Mouse (Mus musculus): ENCODE results near the gene Ubb. TPM values are rescaled to one million over a fixed set of nuclear protein-coding genes. Genes with fewer than 3 reads are reported as not detected.

Ubb gene
- polyA plus RNA-seq, 1 experiment, result 1,633 TPM

DNA sequence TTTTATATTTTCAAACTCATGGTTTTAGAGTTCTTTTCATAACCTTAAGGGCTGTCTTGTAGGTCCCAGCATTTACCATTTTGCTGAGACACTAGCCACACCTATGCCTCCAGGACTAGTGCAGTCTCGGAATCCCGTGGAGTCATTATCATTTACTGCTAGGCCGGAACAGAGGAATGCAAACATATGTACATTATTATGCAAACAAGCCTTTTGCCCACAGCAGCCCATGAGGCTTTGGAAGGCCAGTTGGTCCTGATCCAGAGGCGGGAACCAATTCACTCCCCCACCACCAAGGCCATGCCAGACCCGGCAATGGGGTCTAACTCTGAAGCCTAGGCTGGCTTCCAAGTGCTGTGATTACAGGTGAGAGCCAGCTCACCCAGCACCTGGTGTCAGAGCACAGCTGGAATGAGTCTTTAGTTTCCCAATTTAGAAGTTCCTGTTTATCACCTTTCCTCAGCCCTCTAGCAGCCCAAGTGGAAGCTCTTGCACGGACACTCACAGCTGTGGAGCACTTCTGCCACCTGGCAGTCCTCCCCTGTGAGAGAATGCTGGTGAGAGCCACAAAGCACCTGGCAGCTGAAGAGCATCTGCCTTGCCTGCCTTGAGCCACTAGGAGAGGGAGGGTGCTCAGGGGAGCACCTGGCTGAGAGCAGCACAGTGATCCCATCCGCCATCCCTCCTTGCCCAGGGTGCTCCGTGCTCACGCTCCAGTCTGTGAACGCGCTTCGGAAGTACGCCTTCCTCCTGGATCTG lies 39.3 kb upstream of the Ubb start:
- no peaks in the 10 kb centered on the region for H3K36me3 ChIP-seq (ENCODE audit: control insufficient read depth, insufficient read depth)
- H3K79me2 ChIP-seq (ENCODE audit: control insufficient read depth, insufficient read depth), result no peaks in the 10 kb centered on the region
- no peaks in the 10 kb centered on the region for H3K27me3 ChIP-seq (ENCODE audit: control insufficient read depth, insufficient read depth, insufficient read length)
- no peak overlapping the region for H3ac ChIP-seq (ENCODE audit: control insufficient read depth, insufficient read length, low read depth)
- no peak overlapping the region for H3K4me3 ChIP-seq (ENCODE audit: insufficient read depth, poor library complexity, severe bottlenecking)
- TF ChIP-seq CEBPB (IDR thresholded peaks at IDR 0.05; ENCODE audit: low read depth) (no peak), MYOG (IDR thresholded peaks at IDR 0.05; ENCODE audit: control insufficient read depth, extremely low read depth, insufficient read length) (no peak), USF1 (IDR thresholded peaks at IDR 0.05; ENCODE audit: low read depth) (no peak), MAX (IDR thresholded peaks at IDR 0.05) (no peak)
- no peaks in the 10 kb centered on the region for H3K79me3 ChIP-seq (ENCODE audit: low read depth)

DNA sequence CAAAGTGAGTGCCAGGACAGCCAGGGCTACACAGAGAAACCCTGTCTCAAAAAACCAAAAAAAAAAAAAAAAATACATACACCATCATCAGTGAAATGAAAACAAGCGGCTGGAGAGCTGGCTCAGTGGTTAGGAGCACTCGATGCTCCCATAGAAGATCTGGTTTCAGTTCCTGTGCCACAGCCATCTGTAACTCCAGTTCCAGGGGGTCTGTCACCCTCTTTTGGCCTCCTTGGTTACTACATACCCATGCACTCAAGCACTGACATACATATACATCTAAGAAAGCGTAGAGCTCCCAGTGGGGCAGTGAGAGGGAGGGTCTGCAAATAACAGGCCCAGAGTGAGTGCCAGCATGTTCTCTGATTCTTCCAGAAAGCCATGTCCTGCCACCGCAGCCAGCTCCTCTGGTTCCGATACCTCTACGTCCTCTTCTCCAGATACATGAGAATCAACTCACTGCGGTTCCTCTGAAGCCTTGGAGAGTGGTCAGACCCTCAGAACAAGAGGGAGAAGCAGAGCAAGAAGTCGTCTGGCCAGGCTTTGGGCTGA lies 38.4 kb upstream of the Ubb start:
- H3ac ChIP-seq (ENCODE audit: control insufficient read depth, insufficient read length, low read depth), result no peak overlapping the region
- no peaks in the 10 kb centered on the region for H3K79me2 ChIP-seq (ENCODE audit: control insufficient read depth, insufficient read depth)
- H3K79me3 ChIP-seq (ENCODE audit: low read depth), result no peaks in the 10 kb centered on the region
- no peak overlapping the region for H3K4me3 ChIP-seq (ENCODE audit: insufficient read depth, poor library complexity, severe bottlenecking)
- no peaks in the 10 kb centered on the region for H3K27me3 ChIP-seq (ENCODE audit: control insufficient read depth, insufficient read depth, insufficient read length)
- TF ChIP-seq FOSL1 (IDR thresholded peaks at IDR 0.05; ENCODE audit: insufficient read depth, low read length, poor library complexity, severe bottlenecking) (no peak), CTCF (IDR thresholded peaks at IDR 0.05; ENCODE audit: control insufficient read depth, insufficient read depth, insufficient read length) (no peak), CEBPB (IDR thresholded peaks at IDR 0.05; ENCODE audit: low read depth) (no peak), MAX (IDR thresholded peaks at IDR 0.05) (no peak), USF1 (IDR thresholded peaks at IDR 0.05; ENCODE audit: low read depth) (no peak), MYOD1 (IDR thresholded peaks at IDR 0.05; ENCODE audit: control insufficient read depth, insufficient read length, low read depth) (no peak), MYOG (IDR thresholded peaks at IDR 0.05; ENCODE audit: control insufficient read depth, extremely low read depth, insufficient read length) (no peak)
- no peaks in the 10 kb centered on the region for H3K36me3 ChIP-seq (ENCODE audit: control insufficient read depth, insufficient read depth)

DNA sequence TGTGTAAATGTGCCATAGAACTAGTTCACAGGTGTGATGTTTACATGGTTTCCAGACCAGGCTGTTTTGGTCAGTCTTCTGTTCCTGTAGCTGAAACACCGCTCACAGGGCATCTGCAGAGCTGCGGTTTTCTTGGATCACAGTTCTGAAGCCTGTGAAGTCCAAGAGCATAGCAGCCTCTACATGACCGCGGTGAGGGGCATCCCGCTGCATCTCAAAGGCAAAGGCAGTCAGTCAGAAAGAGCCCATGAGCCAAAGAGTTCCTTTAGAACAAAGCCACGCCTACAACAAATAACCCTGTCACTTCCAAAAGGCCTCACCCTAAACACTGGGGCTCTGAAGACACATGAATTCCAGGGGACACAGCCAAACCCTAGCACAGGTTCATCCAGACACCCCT lies 37.7 kb upstream of the Ubb start:
- Histone ChIP-seq H3K4me3 (ENCODE audit: insufficient read depth, poor library complexity, severe bottlenecking) (no peak overlapping the region), H3ac (ENCODE audit: control insufficient read depth, insufficient read length, low read depth) (no peak overlapping the region), H3K36me3 (ENCODE audit: control insufficient read depth, insufficient read depth) (no peaks in the 10 kb centered on the region), H3K79me2 (ENCODE audit: control insufficient read depth, insufficient read depth) (no peaks in the 10 kb centered on the region), H3K79me3 (ENCODE audit: low read depth) (no peaks in the 10 kb centered on the region), H3K27me3 (ENCODE audit: control insufficient read depth, insufficient read depth, insufficient read length) (no peaks in the 10 kb centered on the region)
- TF ChIP-seq USF1 (IDR thresholded peaks at IDR 0.05; ENCODE audit: low read depth) (no peak), CEBPB (IDR thresholded peaks at IDR 0.05; ENCODE audit: low read depth) (no peak), MYOD1 (IDR thresholded peaks at IDR 0.05; ENCODE audit: control insufficient read depth, insufficient read length, low read depth) (no peak), FOSL1 (IDR thresholded peaks at IDR 0.05; ENCODE audit: insufficient read depth, low read length, poor library complexity, severe bottlenecking) (no peak), CTCF (IDR thresholded peaks at IDR 0.05; ENCODE audit: control insufficient read depth, insufficient read depth, insufficient read length) (no peak), MAX (IDR thresholded peaks at IDR 0.05) (no peak), MYOG (IDR thresholded peaks at IDR 0.05; ENCODE audit: control insufficient read depth, extremely low read depth, insufficient read length) (no peak)

DNA sequence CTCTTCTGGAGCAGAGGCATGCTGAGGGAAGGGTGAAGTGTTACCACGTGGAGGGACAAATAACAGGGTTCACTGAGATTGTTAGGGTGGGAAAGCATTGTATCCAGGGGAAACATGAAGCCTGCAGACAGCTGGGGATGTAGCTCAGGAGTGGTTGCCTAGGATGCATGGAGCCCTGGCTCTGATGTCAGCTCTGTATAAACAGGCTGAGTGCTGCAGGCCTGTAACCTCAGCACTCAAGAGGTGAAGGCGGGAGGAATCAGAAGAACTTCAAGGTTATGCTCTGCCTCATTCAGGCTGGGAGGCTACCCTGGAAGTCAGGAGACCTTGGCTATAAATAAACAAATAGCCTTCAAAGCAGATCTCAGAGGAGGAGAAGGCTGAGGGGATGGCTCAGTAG lies 32.0 kb upstream of the Ubb start:
- no peak overlapping the region for H3K4me3 ChIP-seq (ENCODE audit: insufficient read depth, poor library complexity, severe bottlenecking)

DNA sequence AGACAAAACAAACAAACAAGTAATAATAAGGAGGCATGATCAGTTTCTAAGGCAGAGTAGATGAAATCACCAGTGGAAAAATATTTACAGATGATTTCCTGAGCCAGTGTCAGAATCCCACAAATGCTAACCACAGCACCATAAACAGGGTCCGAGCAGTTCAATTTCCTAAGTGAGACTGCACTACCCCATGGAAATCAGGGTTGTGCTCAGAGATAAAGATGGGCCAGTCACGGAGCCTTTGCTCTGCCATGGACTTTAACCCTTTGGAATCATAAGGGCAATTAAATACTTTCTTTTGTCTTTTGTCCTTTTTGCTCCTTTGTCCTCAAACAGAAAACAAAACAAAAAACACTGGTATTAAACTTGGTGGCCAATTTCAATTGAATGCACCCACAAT lies 28.7 kb upstream of the Ubb start:
- no peak overlapping the region for H3ac ChIP-seq (ENCODE audit: control insufficient read depth, insufficient read length, low read depth)
- TF ChIP-seq CTCF (IDR thresholded peaks at IDR 0.05; ENCODE audit: control insufficient read depth, insufficient read depth, insufficient read length) (no peak), FOSL1 (IDR thresholded peaks at IDR 0.05; ENCODE audit: insufficient read depth, low read length, poor library complexity, severe bottlenecking) (no peak), MYOD1 (IDR thresholded peaks at IDR 0.05; ENCODE audit: control insufficient read depth, insufficient read length, low read depth) (no peak), CEBPB (IDR thresholded peaks at IDR 0.05; ENCODE audit: low read depth) (no peak), MAX (IDR thresholded peaks at IDR 0.05) (no peak)

More for the DNA sequence above, 32.0 kb upstream of the Ubb start:
- TF ChIP-seq MAX (IDR thresholded peaks at IDR 0.05) (no peak), CEBPB (IDR thresholded peaks at IDR 0.05; ENCODE audit: low read depth) (no peak), MYOD1 (IDR thresholded peaks at IDR 0.05; ENCODE audit: control insufficient read depth, insufficient read length, low read depth) (no peak), MYOG (IDR thresholded peaks at IDR 0.05; ENCODE audit: control insufficient read depth, extremely low read depth, insufficient read length) (no peak), USF1 (IDR thresholded peaks at IDR 0.05; ENCODE audit: low read depth) (no peak), FOSL1 (IDR thresholded peaks at IDR 0.05; ENCODE audit: insufficient read depth, low read length, poor library complexity, severe bottlenecking) (no peak), CTCF (IDR thresholded peaks at IDR 0.05; ENCODE audit: control insufficient read depth, insufficient read depth, insufficient read length) (no peak)
- Histone ChIP-seq H3K79me3 (ENCODE audit: low read depth) (peaks cover 1% of the 10 kb centered on the region), H3K79me2 (ENCODE audit: control insufficient read depth, insufficient read depth) (no peaks in the 10 kb centered on the region), H3ac (ENCODE audit: control insufficient read depth, insufficient read length, low read depth) (no peak overlapping the region), H3K36me3 (ENCODE audit: control insufficient read depth, insufficient read depth) (no peaks in the 10 kb centered on the region), H3K27me3 (ENCODE audit: control insufficient read depth, insufficient read depth, insufficient read length) (no peaks in the 10 kb centered on the region)

More for the DNA sequence above, 28.7 kb upstream of the Ubb start:
- Histone ChIP-seq H3K27me3 (ENCODE audit: control insufficient read depth, insufficient read depth, insufficient read length) (no peaks in the 10 kb centered on the region), H3K4me3 (ENCODE audit: insufficient read depth, poor library complexity, severe bottlenecking) (no peak overlapping the region), H3K79me2 (ENCODE audit: control insufficient read depth, insufficient read depth) (no peaks in the 10 kb centered on the region), H3K36me3 (ENCODE audit: control insufficient read depth, insufficient read depth) (no peaks in the 10 kb centered on the region), H3K79me3 (ENCODE audit: low read depth) (peaks cover 1% of the 10 kb centered on the region)
